Mouse (Mus musculus): ENCODE data around the gene Kcnh6. TPM values are rescaled to one million over a fixed set of nuclear protein-coding genes. Genes with fewer than 3 reads are reported as not detected.

The Kcnh6 gene
- total and polyA plus RNA-seq, 2 experiments from 2014 or later, result 0.12 TPM; not detected in 1

GRCm38 (mm10) chr11:105967741-105968574 lies 40.0 kb upstream of the Kcnh6 start, which contains the start of gene Ace:
TSS of gene Ace (plus strand) at chr11:105967945.
- peak within 1 kb of the TSS; percentile 38; the same call in 1 of the 2 replicates for H3K9ac ChIP-seq (replicated peaks; ENCODE audit: low read depth, low read length)
- WGBS, result 1% methylated on average over 67 of the region's 76 CpGs
- H3K36me3 ChIP-seq (replicated peaks; ENCODE audit: control insufficient read depth, insufficient read depth, low read length), result no peaks in the 10 kb centered on the region
- H3K4me2 ChIP-seq (ENCODE audit: low read depth, low read length), result peak within 1 kb of the TSS; percentile 89
- H3K9me3 ChIP-seq (replicated peaks; ENCODE audit: control insufficient read depth, low read length), result no peaks in the 10 kb centered on the region
- no peak within 1 kb of the TSS for H3K27ac ChIP-seq (ENCODE audit: low read depth)
- H3K4me3 ChIP-seq (ENCODE audit: low read depth, low read length), result peak within 1 kb of the TSS; percentile 57
- DNase-seq (ENCODE audit: low spot score) (no peak), ATAC-seq (ENCODE audit: insufficient read depth, low read depth) (peak; percentile 45)
- peaks cover 33% of the 10 kb centered on the region for H3K27me3 ChIP-seq (ENCODE audit: control insufficient read depth, insufficient read depth, low read length)
- no peaks in the 10 kb centered on the region for H3K4me1 ChIP-seq (ENCODE audit: control insufficient read depth, insufficient read depth)
- TF ChIP-seq CTCF (IDR thresholded peaks at IDR 0.05; ENCODE audit: low read depth) (no peak), EP300 (IDR thresholded peaks at IDR 0.05; ENCODE audit: low read depth) (no peak)

- H3K27me3 ChIP-seq (ENCODE audit: control insufficient read depth, insufficient read depth, low read length), result peaks cover 33% of the 10 kb centered on the region
- H3K4me2 ChIP-seq (ENCODE audit: low read depth, low read length), result peak overlapping the region; percentile 89
- no peak overlapping the region for H3K27ac ChIP-seq (ENCODE audit: low read depth)
- DNase-seq (ENCODE audit: low spot score) (no peak), ATAC-seq (ENCODE audit: insufficient read depth, low read depth) (no peak)
- WGBS, result 40% methylated on average over 10 of the region's 10 CpGs
- H3K36me3 ChIP-seq (replicated peaks; ENCODE audit: control insufficient read depth, insufficient read depth, low read length), result no peaks in the 10 kb centered on the region
- H3K4me3 ChIP-seq (ENCODE audit: low read depth, low read length), result no peak overlapping the region
- no peaks in the 10 kb centered on the region for H3K4me1 ChIP-seq (ENCODE audit: control insufficient read depth, insufficient read depth)
- no peaks in the 10 kb centered on the region for H3K9me3 ChIP-seq (replicated peaks; ENCODE audit: control insufficient read depth, low read length)
- no peak overlapping the region for H3K9ac ChIP-seq (replicated peaks; ENCODE audit: low read depth, low read length)
- no peak for TF ChIP-seq EP300 (IDR thresholded peaks at IDR 0.05; ENCODE audit: low read depth)
- TF ChIP-seq CTCF (IDR thresholded peaks at IDR 0.05; ENCODE audit: low read depth), result no peak
These were observed 39.0 kb upstream of the Kcnh6 start for GRCm38 (mm10) chr11:105968948-105969347.

- ATAC-seq (ENCODE audit: insufficient read depth, low read depth), result no peak
- Histone ChIP-seq H3K27ac (ENCODE audit: low read depth) (no peak overlapping the region), H3K9ac (replicated peaks; ENCODE audit: low read depth, low read length) (no peak overlapping the region), H3K4me1 (ENCODE audit: control insufficient read depth, insufficient read depth) (no peaks in the 10 kb centered on the region), H3K4me2 (ENCODE audit: low read depth, low read length) (no peak overlapping the region), H3K9me3 (replicated peaks; ENCODE audit: control insufficient read depth, low read length) (no peaks in the 10 kb centered on the region), H3K36me3 (replicated peaks; ENCODE audit: control insufficient read depth, insufficient read depth, low read length) (no peaks in the 10 kb centered on the region), H3K4me3 (ENCODE audit: low read depth, low read length) (no peak overlapping the region), H3K27me3 (ENCODE audit: control insufficient read depth, insufficient read depth, low read length) (peaks cover 33% of the 10 kb centered on the region)
- no peak for DNase-seq (ENCODE audit: low spot score)
- WGBS, result 21% methylated on average over 1 of the region's 1 CpGs
- TF ChIP-seq EP300 (IDR thresholded peaks at IDR 0.05; ENCODE audit: low read depth), result no peak
- peak; percentile 71 for TF ChIP-seq CTCF (IDR thresholded peaks at IDR 0.05; ENCODE audit: low read depth)
These were observed 38.4 kb upstream of the Kcnh6 start for GRCm38 (mm10) chr11:105969516-105969915.

GRCm38 (mm10) chr11:105974593-105974992 lies 33.3 kb upstream of the Kcnh6 start:
- H3K4me2 ChIP-seq (ENCODE audit: low read depth, low read length), result no peak overlapping the region
- H3K9ac ChIP-seq (replicated peaks; ENCODE audit: low read depth, low read length), result no peak overlapping the region
- no peak overlapping the region for H3K27ac ChIP-seq (ENCODE audit: low read depth)
- WGBS, result 80% methylated on average over 6 of the region's 6 CpGs
- H3K4me3 ChIP-seq (ENCODE audit: low read depth, low read length), result no peak overlapping the region
- no peaks in the 10 kb centered on the region for H3K9me3 ChIP-seq (replicated peaks; ENCODE audit: control insufficient read depth, low read length)
- DNase-seq (ENCODE audit: low spot score) (no peak), ATAC-seq (ENCODE audit: insufficient read depth, low read depth) (no peak)
- H3K27me3 ChIP-seq (ENCODE audit: control insufficient read depth, insufficient read depth, low read length), result no peaks in the 10 kb centered on the region; the same call in 1 of the 2 replicates
- no peaks in the 10 kb centered on the region for H3K4me1 ChIP-seq (ENCODE audit: control insufficient read depth, insufficient read depth)
- H3K36me3 ChIP-seq (replicated peaks; ENCODE audit: control insufficient read depth, insufficient read depth, low read length), result no peaks in the 10 kb centered on the region
- TF ChIP-seq CTCF (IDR thresholded peaks at IDR 0.05; ENCODE audit: low read depth) (no peak), EP300 (IDR thresholded peaks at IDR 0.05; ENCODE audit: low read depth) (no peak)

- no peak overlapping the region for H3K9ac ChIP-seq (replicated peaks; ENCODE audit: low read depth, low read length)
- no peak for ATAC-seq (ENCODE audit: insufficient read depth, low read depth)
- no peak overlapping the region for H3K27ac ChIP-seq (ENCODE audit: low read depth)
- TF ChIP-seq CTCF (IDR thresholded peaks at IDR 0.05; ENCODE audit: low read depth) (no peak), EP300 (IDR thresholded peaks at IDR 0.05; ENCODE audit: low read depth) (no peak)
- DNase-seq (ENCODE audit: low spot score), result no peak
- no peaks in the 10 kb centered on the region for H3K4me1 ChIP-seq (ENCODE audit: control insufficient read depth, insufficient read depth)
- H3K27me3 ChIP-seq (ENCODE audit: control insufficient read depth, insufficient read depth, low read length), result no peaks in the 10 kb centered on the region; the same call in 1 of the 2 replicates
- no peaks in the 10 kb centered on the region for H3K36me3 ChIP-seq (replicated peaks; ENCODE audit: control insufficient read depth, insufficient read depth, low read length)
- WGBS, result 60% methylated on average over 3 of the region's 3 CpGs
- H3K4me2 ChIP-seq (ENCODE audit: low read depth, low read length), result no peak overlapping the region
- H3K9me3 ChIP-seq (replicated peaks; ENCODE audit: control insufficient read depth, low read length), result no peaks in the 10 kb centered on the region
- H3K4me3 ChIP-seq (ENCODE audit: low read depth, low read length), result no peak overlapping the region
These were observed 32.9 kb upstream of the Kcnh6 start for GRCm38 (mm10) chr11:105975050-105975449.

Measured in heart, postnatal 0 days (tissue).